Mouse (Mus musculus) layer of hippocampus, adult 9-11 months (tissue): Measurements from ENCODE around the gene Gtf2f2.
"Not testable (repeated sequence)": the region's sequence is repeated elsewhere in the genome, so short reads cannot be mapped to it uniquely, and the experiment has no call there.

Experiments used
- DNase-seq: peaks from one replicate; pipeline ENCODE4 v3.0.0; 2022

Gene Gtf2f2

DNA sequence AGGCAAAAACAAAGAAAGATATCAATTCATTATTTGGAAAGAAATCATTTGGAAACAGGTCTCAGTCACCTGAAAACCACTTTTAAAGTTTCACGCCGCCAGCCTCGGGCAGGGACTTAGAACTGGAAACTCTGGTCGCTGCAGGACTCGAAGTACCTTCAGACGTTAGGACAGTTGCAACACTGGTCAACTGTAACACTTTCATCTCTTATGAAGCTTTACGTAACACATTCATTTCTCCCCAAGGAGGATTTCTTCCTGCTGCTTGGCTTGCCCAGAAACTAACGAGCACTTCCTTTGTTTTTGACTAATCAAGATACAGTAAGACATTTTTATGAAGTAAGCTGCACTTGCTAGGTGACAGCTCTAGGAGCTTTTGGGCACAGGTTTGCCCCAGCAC, 103.7 kb downstream of the Gtf2f2 start:
- no peak for DNase-seq

DNA sequence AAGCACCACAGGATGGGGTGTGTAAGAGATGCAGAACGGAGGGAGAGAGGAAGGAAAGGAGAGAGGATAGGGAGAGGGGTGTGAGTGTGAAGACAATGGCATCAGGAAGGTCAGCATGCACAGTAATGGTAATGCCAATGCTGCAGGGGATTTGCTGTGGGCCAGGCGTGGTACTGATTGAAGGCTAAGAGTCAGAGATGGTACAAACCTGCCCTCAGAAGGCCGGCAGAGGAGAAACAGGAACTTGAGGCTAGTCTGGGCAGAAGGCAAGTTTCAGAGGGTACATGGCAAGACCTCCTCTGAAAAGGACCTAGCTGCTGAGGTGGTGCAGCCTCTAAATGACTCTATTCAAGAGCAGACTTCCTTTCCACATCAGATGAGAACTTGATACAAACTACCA, 105.7 kb downstream of the Gtf2f2 start:
- no peak for DNase-seq

DNA sequence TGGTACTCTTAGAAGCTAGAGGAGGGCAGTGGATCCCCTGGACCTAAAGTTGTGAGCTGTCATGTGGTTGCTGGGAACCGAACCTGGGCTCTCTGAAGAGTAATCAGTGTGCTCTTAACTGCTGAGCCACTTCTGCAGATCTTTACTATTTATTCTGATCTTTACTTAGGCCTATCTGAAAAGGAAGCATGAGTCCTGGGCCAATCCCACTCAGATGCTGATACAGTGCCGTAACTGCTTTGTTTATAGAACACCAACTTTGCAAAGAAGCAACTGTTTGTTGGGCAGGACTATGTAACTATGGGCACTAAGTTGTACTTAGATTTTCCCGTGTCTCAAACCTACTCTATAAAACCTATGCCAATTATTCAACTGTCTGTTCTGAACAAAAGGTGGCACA, 107.5 kb downstream of the Gtf2f2 start:
- no peak for DNase-seq

DNA sequence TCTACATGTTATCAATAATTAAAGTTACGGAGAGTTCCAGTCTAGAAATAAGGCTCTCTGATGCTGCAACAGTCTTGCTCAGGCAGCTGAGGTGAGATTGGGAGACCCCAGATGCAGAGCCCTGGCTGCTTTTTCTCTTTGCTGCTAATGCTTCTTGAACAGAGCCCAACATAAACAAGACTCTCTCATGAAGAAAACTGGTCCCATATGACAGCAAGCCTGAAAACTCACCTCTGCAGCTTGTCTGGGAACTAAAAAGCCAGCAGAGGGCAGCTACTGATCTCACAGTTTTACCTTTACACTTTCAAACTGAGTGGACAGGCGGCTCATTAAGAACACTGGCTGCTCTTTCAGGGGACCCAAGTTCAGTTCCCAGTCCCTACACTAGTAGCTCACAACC, 108.7 kb downstream of the Gtf2f2 start:
- no peak for DNase-seq

DNA sequence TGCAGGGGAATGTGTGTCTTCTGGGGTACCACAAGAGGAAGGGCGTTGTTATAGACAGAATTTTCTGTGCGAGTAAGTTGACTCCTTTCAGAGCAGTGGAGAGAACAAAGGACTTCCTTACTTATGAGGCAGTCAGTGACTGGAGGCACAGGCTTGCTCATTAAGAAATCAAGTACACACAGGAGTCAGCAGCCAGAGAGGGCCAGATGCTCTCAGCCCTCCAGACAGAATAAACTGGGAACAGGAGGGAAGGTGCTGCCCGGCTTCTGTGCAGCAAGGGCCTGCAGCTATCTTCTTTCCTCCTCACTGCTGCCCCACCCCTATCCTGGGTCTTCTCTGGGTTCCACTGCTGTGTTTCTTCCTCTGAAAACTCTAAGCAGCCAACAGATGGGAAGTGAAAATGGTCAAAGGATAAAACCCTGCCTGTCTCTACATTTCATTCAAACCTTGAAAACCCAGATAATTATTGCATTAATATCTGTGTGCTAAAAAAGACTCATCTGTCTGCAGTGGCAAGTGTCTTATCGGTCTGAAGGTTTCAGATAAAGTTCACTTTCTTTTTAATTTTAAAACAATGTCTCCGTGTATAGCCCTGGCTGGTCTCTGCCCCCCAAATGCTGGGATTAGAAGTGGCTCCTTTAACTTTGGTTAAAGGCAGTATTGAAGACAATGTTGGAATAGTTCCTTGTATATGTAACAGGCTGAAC, 109.7 kb downstream of the Gtf2f2 start:
- no peak for DNase-seq

DNA sequence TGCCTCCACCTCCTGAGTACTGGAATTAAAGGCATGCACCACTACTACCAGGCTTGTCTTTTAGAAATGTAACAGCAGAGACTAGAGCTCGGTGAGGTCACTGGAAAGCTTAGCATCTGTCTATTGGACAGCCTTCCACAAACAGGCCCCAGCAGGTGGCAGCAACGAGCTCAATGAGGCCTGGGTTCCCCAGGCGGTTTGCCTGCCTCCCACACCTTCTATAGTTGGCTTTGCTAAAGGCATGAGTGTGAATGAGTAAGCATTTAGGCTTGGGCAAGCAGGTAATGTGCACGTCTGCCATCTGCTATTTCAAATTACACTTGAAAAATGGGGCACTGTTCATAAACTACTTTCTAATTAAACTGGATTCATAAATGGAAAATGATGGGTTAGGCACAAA, 111.1 kb downstream of the Gtf2f2 start:
- peak; percentile 93 for DNase-seq

DNA sequence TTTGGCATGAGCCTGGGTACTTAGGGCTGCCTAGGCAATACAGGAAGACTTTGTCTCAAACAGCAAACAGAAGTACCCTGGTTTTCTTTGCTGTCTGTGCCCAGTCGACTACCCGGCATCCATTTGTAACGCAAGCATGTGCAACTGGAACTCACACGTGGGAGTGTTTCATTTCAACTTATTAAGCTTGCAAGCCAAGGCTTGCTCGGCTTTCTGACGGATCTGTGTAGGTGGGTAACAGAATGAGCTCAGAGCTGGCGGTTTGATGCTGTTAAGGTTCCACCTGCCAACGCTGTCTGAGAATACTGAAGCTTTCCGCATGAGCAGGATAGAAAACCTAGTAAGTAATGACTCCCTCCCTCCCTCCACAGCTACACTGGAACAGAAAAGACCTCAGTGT, 118.5 kb downstream of the Gtf2f2 start:
- peak; percentile 95 for DNase-seq

DNA sequence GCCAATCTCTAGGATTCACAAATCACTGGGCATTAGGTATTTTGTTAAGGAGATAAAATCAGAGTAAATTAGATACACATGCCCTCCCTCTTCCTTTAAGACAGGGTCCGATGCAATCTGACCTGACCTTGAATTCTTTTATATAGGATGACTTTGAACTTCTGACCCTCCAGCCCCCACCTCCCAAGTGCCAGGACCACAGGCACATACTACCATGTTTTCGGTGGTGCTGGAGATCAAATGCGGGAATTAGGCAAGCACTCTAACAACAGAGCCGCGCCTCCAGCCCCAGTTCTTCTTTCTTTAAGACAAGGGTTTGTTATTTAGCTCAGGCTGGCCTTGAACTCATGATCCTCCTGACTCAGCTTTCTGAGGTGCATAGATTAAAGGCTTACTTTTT, 126.8 kb downstream of the Gtf2f2 start:
- no peak for DNase-seq

DNA sequence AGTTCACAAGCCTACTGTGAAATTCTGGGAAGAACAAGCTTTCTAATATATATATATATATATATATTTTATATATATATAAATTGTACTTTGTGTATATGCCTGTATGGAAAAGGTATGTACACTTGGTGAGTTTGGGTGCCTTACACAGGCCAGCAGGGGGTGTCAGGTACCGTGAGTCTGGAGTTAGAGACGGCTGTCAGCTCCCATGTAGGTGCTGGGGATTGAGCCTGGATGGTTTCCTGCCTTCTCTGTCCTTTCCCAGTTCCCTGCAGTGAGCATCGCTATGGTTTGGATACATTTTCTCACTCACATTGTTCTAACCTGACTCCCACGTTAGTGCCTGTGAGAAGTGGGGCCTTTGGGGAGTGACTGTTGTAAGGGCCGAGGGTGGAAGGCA, 127.3 kb downstream of the Gtf2f2 start:
- no peak for DNase-seq

DNA sequence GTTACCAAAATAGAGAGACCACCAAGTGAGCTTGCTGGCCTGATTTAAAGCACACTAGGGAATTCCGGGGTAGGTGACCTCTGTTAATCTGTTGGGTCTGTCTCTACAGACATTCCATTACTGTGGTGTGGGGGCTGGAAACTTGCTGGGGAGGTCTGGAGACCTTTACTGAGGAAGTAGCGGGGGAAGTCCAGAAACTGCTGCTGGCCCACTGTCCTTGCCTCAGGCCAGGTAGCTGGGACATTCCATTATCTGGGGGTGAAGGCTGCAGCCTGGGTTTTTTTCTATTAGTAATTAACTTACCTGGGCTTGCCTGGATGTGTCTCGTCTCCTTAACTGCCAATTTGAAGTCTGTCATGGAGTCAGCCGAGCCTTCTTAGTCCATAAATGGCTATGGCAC, 128.8 kb downstream of the Gtf2f2 start:
- no peak for DNase-seq

DNA sequence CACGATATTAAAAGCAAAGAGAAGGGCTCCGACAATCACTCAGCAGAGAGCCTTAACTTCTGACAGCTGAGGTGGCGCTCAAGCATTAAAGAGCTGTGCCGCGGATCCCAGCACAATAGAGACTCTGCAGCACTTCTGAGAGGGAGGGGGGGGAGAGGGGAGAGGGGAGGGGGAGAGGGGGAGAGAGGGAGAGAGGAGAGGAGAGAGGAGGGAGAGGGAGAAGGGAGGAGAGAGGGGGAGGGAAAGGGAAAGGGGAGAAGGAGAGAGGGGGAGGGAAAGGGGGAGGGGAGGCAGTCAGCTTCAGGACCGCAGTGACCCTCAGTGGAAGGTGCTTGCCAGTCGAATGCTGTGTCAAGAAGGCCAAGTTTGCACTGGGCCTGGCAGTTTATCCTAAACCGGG, 131.7 kb downstream of the Gtf2f2 start:
- DNase-seq, result no peak

DNA sequence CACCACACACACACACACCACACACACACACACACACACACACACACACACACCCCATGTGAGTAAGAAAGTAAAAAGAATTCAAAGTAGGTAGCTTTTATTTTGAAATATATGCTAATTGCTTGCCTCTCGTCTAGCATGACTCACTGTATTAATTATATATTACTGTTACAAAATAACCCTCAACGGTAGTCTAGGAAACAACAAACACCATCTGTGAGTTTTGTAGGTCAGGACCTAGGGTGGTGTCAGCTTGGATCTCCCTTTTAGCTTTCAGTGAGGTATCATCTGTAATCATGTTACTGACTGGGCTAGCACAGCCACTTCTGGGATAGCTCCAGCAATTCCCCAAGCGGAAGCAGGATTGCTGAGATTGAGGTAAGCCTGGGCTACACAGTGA, 133.4 kb downstream of the Gtf2f2 start:
- DNase-seq, result no peak

DNA sequence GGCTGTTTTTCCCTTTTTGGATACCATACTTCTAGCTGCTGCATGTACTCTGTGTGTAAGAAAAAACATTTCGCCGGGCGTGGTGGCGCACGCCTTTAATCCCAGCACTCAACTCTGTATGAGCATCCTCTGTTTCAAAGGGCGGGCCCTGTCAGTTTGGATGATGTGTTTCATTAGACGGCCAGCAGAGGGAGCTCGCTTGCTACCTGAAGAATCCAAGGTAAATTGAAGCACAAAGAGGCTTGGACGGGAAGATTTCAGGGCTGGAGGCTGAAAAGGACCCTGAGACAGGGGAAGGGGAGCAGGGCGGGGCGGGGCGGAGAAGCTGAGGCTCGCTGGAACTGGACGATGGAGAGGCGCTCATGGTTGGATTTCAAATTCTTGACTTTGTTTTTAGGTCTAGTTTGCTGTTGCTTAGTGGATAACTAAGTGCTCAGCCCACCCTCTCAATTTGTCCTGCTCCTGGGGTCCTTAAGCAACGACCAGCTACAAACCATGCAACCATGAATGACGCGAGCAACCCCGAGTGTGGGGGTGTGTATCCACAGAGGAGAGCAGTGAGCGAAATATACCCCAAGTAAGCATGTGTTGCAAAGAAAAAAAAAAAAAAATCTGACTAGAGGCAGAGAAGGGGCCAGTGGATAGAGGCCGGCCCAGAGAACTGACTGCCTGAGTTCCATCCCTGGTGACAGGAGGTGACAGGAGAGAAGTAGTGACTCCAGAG, 134.2 kb downstream of the Gtf2f2 start:
- peak; percentile 85 for DNase-seq

DNA sequence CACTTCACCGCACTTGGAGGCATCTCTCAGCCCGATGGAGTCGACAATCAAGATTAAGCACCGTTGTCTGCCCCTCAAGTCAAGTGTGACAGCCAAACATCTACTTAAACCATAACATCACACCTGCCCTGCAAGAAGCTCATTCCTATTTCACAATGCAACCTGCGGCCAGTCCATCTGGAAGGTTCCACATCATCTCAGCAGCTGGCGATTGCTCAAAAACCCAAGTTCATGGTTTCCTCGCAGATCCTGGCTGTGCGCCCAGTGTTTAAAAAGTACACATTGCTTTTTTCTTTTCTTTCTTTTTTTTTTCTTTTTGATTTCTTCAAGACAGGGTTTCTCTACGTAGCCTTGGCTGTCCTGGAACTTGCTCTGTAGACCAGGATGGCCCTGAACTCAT, 137.1 kb downstream of the Gtf2f2 start:
- DNase-seq, result no peak

DNA sequence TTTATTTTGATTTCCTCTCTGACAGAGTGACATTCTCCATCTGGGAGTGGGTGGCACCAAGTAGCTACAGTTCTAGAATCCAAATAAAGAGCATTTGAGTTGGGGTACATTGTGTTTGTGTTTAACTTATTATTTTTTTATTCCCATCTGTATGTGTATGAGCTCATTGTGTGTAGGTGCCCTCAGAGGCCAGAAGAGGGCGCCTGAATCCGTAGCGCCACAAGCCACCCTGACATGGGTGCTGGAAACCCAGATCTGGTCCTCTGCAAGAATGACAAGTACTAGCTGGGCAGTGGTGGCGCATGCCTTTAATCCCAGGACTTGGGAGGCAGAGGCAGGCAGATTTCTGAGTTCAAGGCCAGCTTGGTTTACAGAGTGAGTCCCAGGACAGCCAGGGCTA, 138.9 kb downstream of the Gtf2f2 start:
- DNase-seq, result no peak

DNA sequence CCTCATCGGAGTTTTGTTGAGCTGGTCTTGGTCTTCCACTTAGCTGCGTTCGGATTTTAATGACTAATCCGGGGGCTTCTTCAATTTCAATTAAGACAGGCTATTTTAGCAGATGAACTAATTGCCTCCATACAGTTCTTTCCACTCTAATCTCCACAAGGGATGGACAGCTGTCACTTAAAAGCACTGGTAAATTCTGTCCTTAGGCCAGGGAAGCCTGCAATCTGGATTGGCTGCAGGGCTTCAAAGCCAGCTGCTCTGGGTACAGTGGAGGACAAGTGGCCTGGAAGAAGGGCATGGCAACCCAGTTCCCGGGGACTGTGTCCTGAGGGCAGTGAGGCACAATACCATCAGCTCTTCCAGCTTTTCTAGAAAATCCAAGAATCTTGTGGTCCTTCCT, 139.6 kb downstream of the Gtf2f2 start:
- no peak for DNase-seq

DNA sequence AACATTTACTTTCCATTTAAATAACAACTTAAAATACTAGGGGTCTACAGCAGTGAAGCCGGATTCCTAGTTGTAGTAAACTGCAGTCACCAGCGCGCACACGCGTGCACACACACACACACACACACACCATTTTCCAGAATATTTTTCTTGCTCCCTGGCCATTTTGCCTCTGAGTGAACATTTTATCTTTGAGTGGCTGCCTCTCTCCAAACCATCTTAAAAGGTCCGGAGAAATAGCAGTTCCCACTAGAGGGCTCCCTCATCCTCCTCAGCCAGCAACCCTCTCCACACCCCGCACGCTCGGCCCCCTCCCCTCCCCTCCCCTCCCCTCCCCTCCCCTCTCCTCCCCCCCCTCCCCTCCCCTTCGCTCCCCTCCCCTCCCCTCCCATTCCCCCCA, 140.0 kb downstream of the Gtf2f2 start:
- peak; percentile 61 for DNase-seq

DNA sequence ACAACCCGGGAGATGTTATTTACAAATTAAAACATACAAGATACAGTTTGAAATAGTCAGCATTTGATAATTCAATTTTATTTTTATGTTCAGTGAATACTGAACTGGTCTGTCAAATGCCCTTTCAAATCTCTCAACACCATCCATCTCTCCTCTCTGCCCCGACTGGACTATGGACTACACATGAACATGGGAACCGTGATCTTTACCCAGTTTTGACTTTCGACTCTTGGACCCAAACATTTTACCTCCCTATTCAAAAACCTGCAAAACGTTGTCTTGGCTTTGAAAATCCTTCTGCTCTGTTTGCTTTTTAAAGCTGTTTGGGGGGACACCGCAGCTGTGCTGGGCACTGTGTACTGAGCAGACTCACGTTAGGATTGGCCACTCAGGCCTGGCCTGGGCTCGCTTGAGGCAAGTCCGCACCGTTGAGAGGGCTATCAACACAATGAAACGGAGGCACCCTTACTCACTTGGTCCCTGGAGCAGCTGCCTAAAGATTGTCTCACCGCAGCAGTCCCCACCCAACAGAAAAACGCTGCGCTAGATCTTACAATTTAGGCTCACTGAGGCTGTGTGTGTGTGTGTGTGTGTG, 140.8 kb downstream of the Gtf2f2 start:
- DNase-seq, result no peak

DNA sequence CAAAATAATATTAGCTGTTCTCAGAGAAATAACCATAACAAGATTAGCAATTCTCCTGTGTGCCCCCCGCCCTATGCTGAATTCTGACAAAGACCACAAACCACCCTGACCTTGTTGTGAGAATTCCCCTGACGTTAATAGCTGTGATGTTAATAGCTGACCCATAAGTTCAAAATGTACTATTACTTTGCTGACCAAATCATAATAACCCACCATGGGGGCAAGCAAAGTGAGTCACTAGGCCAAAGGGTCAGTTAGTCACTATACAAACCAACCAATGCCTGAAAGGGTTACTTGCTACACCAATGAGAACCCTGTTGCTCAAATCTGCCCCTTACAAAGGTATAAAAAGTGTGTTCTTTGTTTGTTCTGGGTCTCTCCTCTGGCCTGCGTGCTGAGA, 142.6 kb downstream of the Gtf2f2 start:
- not testable (repeated sequence) for DNase-seq

DNA sequence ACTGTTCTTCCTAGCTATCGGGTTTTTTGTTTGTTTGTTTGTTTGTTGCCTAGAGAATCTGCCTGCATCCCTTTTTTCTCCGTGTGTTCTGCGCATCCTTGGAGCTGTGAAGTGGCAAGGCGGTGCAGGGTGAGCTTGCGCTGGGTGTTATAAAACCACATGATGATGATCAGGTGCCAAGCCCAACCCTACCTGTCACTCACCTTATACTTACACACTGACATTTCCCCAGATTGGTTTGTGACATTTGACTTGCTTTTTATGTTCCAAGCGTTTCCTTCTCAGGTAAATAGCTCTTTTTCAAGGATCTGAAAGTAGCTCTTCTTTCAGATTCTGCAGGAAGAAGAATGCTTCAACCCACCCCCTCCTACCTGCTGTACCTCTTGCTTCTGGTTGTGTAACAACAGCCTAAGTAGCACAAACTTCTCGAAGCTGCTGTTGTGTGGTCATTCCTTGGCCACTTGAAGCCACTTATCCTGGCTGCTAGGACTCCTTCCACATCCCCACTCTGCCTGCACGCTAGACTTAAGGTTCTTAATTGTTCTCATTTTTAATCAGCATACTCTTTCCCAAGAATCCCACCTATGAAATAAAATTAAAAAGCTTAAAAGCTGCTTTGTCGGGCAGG, 143.8 kb downstream of the Gtf2f2 start:
- no peak for DNase-seq

DNA sequence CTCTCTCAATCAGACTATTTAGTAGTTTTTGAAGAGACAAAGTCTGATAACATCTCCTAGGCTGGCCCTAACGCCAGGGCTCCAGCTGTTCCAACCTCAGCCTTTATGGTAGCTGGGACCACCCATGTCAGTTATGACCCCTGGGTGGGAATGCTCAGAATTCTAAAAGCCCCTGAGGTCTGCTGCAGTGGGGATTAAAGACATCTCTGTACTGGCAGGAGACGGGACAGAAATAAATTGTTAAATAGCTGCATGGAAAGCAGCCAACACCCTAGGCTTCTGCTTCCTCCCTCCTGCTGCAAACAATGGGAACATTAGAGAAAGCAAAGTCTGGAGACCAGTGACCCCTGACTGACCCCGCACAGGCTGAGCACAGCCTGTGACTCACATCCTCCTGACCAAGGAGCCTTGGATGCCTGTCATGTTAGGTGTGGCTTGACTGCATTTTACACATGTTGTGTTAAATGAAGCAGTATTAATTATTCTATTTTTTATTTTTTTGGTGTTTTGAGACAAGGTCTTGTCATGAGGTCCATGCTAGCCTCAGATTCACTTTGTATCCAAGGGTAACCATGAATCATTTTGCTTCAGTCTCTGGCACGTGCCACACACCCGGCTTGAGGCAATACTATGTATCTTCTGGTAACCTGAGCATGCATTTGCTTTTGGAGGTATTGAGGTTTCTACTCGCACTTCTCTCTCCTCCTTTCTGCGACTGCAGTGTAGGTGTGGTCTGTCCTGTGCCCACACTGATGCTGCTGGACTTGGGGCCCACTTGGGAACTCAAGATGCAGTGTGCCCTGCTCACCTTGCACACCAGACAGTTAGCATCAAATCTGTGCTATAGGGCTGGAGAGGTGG, 146.9 kb downstream of the Gtf2f2 start:
- DNase-seq, result peak; percentile 48

DNA sequence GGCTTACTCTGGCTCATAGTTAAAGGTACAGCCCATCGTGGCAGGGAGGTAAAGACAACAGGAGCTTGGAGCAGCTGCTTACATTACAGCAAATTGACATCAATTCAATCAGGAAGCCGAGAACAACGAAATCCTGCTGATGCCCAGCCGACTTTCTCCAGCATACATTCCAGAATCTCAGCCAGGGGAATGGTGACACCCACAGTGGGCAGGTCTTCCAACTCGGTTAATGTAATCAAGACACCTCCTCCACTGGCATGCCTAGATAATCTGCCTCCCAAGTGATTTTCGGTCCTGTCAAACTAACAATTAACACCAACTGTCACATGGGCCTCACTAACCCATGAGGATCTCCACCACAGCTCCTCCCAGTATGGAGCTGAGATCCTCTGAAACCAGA, 148.0 kb downstream of the Gtf2f2 start:
- no peak for DNase-seq

DNA sequence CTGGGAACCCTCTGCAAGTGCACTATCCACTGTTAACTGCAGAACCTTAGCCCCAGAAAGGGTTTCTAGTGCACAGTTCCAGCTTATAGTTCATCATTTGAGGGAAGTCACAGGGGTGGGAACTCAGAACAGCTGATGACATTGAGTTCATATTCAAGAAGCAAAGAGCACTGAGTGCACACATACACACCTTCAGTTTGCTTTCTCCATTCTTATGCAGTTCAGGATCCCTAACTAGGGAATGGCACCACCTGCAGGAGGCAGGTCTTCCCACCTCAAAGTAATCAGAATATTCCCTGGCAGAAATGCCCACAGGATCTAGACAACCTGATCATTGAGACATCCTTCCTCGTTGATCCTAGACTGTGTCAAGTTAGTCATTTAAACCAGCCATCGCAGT, 151.0 kb downstream of the Gtf2f2 start:
- no peak for DNase-seq
